Mouse (Mus musculus): ENCODE results near the gene Smarcc1. TPM values are rescaled to one million over a fixed set of nuclear protein-coding genes. Genes with fewer than 3 reads are reported as not detected.
"Not testable (repeated sequence)": the region's sequence is repeated elsewhere in the genome, so short reads cannot be mapped to it uniquely, and the experiment has no call there.

The Smarcc1 gene
- total RNA-seq, 2 experiments from 2014 or later, result 103 to 118 TPM

DNA sequence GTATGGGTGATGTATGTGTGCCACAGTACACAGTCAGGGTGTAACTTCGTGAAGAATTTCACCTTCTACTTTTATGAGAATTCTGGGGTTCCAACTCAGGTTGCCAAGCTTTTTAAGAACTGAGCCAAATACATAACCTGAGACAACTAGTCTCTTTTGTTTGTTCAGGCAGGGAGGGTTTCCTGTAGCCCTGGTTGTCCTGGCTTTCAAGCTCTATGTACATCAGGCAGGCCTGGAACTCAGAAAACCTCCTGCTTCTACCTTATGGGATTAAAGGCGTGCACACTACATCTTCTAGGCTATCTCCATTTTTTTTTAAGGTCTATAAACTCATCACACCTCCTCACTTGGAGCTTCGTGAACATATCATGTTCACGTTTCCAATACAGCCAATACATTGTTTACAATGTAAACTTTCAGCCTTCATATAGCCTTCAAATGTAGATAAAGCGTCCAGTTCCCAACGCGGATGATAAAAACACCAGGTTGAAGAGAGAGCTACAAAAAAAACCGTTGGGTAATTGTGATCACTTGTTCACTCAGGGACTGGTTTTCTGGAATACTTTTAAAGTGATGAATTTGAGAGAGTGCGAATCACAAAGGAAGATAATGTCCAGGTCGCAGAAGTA, 13.5 kb downstream of the Smarcc1 start:
- DNase-seq, result no peak
- intact Hi-C loops (cut with DNase I), result no loop called here

DNA sequence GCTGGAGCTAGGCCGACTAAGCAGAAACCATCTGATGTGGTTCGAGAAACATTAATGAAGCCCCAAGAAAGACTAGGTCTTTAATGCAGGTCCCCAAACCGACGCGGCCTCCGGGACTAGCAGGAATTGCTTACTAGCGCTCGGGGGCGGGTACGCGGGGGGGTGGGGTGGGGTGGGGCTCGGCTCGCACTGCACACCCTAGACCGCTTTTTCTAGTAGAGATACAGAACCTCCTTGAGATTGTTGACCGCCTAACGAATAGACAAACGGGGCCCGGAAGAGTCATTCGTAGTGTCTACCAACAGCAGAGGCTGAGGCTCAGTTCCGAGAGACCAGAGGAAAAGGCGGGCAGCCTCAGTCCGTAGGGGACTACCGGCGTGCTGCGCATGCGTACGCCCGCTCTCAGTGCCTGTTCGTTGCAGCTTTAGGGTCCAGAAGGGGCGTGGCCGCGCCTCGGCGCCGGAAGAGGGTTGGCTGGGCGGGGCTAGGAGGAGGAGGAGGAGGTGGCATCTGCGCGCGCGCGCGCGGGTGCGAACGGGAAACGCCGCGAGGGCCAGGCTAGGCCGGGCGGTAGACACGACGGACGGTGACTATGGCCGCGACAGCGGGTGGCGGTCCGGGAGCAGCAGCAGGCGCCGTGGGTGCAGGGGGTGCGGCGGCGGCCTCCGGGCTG, 14.2 kb downstream of the Smarcc1 start:
- intact Hi-C loops (cut with DNase I), result no loop called here
- DNase-seq, result peak; percentile 100

DNA sequence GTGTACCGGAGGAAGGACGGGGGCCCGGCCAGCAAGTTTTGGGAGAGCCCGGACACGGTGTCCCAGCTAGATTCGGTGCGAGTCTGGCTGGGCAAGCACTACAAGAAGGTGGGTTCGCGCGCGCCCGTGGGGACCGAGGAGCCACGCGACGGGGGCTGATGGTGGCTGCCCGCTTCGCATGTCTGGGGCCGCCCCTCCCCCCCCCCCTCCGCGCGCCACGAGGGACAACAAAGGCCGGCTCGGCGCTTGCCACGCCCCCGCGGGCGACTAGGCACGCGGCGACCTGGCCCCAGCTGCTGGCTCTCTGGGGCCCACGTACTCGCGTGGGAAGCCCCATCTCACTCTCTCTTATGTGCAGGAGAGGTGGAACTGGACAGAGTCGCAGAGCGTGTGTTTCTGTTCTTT, 14.7 kb downstream of the Smarcc1 start:
- DNase-seq, result peak; percentile 48
- intact Hi-C loops (cut with DNase I), result no loop called here

DNA sequence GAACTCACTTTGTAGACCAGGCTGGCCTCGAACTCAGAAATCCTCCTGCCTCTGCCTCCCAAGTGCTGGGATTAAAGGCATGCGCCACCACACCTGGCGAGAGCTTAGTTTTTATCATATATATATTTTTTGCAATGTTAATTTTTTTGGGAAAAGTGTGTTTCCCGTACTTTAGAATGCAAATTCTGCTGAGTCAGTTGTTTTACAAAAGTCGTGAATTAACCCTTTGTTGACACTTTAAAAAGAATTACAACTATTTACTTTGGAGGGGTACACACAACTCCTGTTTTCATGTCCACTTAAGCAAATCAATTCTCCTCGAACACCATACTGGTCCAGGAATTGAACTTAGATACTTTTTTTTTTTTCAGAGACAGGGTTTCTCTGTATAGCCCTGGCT, 15.4 kb downstream of the Smarcc1 start:
- intact Hi-C loops (cut with DNase I), result no loop called here
- DNase-seq, result no peak

DNA sequence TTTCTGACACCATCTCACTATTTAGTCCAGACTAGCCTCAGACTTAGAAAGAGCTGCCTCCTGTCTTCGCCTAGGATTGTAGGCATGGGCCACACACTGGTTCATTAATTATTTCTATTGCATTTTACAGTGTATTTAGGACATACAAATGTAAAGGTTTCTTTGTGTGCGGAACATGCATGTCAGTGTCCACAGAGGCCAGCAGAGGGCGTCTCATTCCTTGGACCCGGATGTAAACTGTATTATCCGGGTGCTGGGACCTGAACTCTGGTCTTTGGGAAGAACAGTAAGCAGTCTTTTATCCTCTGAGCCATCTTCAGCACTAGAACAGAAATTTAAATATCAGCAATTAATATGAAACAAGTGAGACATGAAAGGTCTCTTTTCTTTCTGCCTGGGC, 16.7 kb downstream of the Smarcc1 start:
- intact Hi-C loops (cut with DNase I), result no loop called here
- DNase-seq, result no peak

DNA sequence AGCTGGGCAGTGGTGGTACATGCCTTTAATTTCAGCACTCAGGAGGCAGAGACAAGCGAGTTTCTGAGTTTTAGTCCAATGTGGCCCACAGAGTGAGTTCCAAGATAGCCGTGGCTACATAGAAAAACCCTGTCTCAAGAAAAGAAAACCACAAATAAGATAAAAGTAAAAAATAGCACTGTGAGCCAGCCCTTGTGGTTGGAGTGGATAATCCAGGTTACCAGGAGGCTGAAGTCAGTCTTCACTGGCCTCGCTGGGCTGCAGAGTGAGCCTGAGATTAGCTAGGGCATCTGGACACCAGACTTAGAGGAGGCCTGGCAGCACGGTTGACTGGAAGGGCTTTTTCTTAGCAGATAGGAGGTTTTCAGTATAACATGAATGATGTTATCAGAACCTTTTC, 21.6 kb downstream of the Smarcc1 start:
- intact Hi-C loops (cut with DNase I), result no loop called here
- no peak for DNase-seq

DNA sequence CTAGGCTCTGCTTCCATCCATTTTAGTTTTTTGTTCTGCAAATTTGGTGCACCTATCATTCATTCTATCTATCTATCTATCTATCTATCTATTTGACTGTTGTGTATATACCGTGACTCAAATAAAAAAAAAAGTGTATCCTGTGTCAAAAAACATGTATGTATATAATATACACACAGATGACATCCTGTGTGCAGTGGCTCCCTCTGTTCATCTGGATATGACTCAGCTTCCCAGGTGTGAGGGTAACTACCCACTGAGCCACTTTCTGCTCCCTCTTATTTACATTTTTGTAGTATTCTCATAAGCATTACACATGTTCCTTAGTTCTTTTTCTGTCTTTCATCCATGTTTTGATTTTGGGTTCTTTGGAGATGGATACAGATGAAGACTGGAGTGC, 24.6 kb downstream of the Smarcc1 start:
- intact Hi-C loops (cut with DNase I), result no loop called here
- DNase-seq, result no peak

DNA sequence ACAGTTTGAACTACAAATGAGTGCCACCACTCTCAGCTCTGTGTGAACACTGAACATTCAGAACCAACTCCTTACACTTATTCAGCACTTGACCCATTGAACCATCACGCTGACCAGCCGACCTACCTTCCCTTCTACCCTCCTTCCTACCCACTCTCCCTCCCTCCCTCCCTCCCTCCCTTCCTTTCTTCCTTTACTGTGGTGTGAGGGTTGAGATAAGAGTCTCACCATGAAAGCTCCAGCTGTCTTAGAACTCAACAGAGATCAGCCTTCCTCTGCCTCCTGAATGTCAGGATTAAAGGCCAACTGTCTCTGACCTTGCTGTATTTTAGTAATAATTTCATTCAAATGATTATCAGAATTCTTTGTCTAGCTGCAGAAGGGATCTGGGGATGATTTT, 31.1 kb downstream of the Smarcc1 start:
- intact Hi-C loops (cut with DNase I), result no loop called here
- no peak for DNase-seq

DNA sequence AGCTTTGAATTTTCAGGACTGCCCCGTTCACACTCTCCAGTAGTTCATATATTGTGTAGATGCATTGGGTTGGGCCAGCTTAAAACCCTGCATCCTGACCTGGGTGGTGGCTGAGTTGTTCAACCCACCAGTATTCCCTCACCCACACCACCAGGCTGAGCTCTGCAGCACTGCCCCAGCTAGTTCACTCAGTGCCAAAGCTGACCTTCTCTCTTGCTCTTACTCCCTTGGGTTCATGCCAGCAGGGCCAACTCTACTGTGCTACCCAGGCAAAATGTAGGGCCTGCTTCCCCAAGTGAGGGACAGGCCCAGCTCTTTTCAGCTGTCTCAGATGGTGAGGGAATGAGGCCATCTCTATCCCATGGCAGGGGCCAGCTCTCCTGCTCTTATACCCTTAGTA, 41.5 kb downstream of the Smarcc1 start:
- DNase-seq, result peak; percentile 6
- intact Hi-C loops (cut with DNase I), result no loop called here

DNA sequence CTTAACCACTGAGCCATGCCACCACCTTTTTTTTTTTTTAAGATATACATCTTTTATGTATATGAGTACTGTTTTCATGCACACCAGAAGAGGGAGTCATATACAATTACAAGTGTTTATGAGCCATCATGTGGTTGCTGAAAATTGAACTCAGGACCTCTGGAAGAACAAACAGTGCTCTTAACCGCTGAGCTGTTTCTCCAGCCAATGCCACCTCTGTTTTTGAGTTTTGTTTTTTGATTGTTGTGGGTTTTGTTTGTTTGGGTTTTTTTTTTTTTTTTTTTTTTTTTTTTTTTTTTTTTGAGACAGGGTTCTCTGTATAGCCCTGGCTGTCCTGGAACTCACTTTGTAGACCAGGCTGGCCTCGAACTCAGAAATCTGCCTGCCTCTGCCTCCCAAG, 43.0 kb downstream of the Smarcc1 start:
- intact Hi-C loops (cut with DNase I), result not testable (repeated sequence)

DNA sequence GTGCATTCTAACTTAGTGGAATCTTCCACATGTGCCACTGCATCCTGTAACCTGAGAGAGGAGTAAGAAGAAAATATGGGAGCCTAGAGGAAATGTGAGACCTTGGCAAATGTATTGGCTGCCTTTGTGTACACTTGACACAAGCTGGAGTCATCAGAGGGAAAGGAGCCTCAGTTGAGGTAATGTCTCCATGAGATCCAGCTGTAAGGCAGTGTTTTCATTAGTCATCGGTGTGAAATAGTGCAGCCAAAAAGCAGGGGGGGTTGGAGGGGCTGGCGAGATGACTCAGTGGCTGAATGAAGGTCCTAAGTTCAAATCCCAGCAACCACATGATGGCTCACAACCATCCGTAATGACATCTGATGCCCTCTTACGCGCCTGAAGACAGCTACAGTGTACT, 44.9 kb downstream of the Smarcc1 start:
- no peak for DNase-seq
- intact Hi-C loops (cut with DNase I), result no loop called here

More for the DNA sequence above, 43.0 kb downstream of the Smarcc1 start:
- DNase-seq, result not testable (repeated sequence)

DNA sequence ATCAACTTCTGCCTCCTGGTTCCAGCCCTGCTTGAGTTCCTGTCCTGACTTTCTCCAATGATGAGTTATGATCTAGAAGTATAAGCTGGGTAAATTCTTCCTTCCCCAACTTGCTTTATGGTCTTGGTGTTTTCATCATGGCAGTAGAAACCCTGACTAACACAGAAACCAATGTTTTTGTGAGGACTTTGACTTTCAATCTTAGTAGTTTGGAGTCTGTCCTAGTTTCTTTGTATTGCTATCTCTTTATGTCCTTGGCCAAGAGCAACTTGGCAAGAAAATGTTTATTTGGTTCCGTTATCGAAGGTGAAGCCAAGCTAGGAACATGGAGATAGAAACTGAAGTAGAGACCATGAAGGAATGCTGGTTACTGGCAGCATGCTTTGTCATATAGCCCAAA, 45.6 kb downstream of the Smarcc1 start:
- DNase-seq, result no peak
- intact Hi-C loops (cut with DNase I), result no loop called here

DNA sequence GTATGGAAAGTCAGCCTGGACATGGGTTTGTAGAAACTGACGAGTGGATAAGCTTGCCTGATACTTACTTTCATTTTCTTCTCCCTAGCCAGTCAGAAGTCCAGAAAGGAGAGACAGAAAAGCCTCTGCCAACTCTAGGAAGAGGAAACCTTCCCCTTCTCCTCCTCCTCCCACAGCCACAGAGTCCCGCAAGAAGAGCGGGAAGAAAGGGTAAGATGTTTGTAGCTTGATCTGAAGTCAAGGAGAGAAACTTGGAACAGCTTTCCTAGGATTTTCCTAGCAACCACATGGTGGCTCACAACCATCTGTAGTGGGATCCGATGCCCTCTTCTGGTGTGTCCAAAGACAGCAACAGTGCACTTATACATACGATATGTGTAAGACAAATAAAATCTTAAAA, 53.4 kb downstream of the Smarcc1 start:
- DNase-seq, result no peak
- intact Hi-C loops (cut with DNase I), result no loop called here

DNA sequence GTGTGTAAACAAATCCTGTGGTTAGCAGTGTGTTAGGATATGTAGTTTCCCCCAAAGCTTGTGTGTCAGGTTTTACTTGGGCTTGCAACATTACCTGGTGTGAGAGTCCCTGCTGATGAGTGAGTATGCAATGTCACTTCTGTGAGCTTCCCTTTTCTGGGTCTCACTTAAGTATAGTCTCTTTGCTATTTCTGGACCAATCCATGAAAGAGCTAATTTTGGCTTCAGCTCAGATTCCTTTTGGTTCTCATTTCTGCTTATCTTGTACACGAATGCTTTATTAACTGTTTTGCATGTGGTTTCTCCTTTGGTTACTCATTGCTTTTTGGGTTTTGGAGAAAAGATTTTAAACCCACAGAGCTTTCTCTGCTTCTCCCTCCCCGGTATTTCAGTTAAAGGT, 82.4 kb downstream of the Smarcc1 start:
- intact Hi-C loops (cut with DNase I), result no loop called here
- DNase-seq, result no peak

DNA sequence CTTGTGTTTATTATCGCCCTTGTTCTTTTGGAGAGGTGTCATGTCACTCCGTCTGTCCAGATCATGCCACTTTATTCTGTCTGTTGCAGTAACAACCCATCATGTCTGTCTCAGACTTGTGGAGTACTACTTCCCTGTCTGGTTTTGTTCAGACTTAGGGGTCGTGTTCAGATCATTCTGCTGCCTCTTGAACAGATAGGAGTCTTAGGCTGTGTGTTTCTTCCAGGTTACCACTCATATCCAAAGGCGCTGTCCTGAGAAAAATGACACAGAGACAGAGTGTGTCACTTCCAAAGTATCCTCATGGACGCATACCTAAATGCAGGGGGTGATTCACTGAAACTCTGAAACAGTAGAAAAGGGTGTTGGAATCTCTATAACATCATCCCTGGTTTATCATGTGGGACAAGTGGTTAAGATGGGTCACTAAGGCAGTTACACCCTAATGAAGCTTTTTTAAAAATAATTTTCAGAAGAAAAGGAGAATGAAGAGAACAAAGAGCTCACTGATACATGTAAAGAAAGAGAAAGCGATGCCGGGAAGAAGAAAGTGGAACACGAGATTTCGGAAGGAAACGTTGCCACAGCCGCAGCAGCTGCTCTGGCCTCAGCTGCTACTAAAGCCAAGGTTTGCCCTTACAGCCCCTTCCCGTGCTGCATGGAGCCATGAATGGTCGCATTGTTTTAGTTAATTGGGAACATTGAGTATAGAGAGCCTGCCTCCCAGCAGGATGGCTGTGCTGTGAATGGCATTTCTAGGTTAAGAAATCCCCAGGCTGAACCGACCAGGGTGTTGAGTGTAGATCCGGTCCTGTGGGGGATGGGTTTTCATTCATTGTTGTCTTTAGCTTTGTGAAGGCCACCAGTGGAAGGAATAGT, 88.3 kb downstream of the Smarcc1 start:
- DNase-seq, result peak; percentile 50
- intact Hi-C loops (cut with DNase I), result no loop called here

DNA sequence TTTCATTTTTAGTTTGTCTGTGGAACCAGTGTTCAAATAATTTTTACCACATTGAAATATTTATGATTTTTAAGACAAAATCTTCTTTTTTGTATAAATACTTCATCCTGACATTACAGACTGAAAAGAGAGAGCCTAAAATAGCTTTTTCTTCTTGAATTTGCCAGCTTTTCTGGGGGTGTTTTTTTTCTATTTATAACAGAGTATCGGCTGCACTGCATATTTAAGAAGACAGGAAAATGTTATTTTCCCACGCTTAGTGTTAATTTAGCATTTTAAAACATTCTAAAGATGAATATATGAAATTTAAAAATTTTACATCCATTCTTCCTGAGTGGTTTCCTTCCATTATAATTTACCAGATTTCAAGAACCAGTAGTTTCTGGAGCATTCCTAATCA, 88.9 kb downstream of the Smarcc1 start:
- intact Hi-C loops (cut with DNase I), result no loop called here
- no peak for DNase-seq

DNA sequence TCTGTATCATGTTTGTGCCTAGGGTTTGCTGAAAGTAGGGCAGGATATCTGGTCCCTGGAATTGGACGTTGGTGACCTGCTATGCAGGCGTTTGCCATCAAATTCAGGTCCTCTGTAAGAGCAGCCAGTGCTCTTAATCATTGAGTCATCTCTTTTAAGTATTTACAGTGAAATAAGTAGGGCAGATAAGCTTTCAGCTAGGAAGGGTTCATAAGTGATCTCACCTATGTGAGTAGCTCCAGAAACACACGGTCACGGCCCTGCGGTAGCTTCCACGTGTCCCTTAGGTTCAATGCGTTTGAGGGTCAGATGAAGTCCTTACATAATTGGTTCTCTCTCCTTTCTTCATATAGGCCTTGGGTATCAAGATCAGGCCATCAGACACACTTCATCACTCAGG, 90.8 kb downstream of the Smarcc1 start:
- intact Hi-C loops (cut with DNase I), result no loop called here

DNA sequence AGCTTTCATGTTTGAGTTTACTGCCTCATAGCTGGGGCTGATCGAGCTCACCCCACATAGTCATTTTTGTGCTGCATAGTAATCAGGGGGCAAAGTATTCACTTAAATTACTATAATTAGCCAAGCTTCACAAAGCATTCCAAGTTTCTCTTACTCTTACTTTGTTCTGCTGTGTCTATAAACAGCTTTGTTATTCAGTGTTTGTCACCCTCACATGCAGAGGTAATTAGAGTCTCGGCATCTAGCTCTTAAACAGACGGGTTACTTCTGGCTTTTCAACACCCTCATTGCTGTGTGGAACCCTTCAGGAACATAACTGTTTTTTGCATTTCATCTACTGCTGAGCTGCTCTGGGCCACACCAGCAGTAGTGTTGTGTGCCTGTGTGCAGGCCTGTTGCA, 91.5 kb downstream of the Smarcc1 start:
- DNase-seq, result no peak
- intact Hi-C loops (cut with DNase I), result no loop called here

More for the DNA sequence above, 90.8 kb downstream of the Smarcc1 start:
- DNase-seq, result no peak

DNA sequence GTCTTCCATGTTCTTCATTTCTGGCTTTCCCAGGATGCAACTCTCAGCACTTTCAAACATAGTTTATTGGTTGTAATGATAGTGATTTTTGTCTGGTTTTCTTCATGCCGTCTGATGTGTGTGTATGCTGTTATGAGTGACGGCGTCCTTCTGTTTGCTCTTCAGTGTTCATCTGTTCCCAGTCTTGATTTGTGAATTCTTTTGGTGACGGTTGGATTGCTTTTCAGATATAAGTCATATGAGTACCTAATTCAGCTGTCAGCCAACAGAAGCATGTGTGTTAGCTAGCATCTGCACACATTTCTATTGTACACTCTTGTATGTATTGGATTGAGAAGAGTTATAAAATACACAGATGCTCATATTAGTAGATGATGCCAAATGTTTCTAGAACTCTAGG, 106.8 kb downstream of the Smarcc1 start:
- no peak for DNase-seq
- intact Hi-C loops (cut with DNase I), result no loop called here

DNA sequence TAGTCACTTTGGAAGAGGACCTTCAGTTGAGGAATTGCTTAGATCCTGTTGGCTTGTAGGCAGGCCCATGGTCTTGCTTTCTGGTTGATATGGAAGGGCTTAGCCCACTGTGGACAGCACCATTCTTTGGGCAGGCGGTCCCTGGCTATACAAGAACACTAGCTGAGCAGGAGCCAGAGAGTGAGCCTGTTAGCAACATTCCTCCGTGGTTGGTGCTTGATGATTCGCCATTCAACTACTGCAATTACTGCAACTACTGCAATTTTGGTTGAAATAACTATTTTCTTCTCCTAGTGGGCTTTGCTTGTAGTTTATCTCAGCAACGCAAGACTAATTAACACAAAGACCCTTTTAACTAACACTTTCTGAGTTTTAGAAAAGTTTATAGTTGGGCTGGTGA, 108.7 kb downstream of the Smarcc1 start:
- no peak for DNase-seq
- intact Hi-C loops (cut with DNase I), result no loop called here

DNA sequence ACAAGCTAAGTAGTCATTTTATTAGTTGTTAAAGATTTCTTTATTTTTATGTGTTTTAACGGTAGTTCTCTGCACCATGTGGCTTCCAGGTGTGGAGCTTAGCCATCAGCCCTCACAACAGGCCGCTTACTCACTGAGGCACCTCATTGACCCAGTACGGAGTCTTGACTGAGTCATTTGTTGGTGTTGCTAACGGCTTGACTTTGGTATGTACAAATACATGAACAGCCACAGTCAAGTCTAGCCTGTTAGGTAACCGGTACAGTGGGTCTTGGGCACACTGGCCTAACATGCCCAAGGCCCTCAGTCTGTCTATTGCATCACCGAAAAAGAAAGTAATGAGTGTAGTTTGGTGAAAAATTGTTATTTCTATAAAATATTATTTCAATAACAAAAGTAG, 111.2 kb downstream of the Smarcc1 start:
- intact Hi-C loops (cut with DNase I), result no loop called here
- DNase-seq, result no peak

DNA sequence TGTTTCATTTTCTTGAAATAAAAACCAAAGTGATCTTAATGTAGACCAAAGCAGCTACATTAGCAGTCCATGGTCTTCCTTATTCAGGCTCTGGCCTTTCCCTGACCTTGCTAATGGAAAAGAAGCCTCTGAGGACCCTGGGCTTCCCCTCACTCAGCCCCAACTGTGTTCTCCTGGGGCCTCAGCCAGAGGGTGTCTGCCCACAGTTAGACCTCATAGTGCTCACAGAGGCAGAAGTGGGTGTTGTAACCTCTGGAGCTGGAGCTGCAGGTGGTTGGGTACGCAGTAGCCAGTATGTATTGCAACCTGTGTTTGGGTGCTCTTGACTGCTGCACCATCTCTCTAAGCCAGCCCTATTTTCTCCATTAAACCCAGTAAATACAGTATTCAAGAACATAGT, 111.6 kb downstream of the Smarcc1 start:
- DNase-seq, result no peak
- intact Hi-C loops (cut with DNase I), result no loop called here

Measured in left cerebral cortex, postnatal 4 days (tissue).